Mouse (Mus musculus) fibroblast of lung, adult 2 months (primary cell): Measurements from ENCODE around the gene Rnf224.

Source experiments
- DNase-seq: peaks from one replicate; pipeline ENCODE4 v3.0.0-alpha.2; 2011; ENCODE audit warnings: low read depth

The Rnf224 gene

DNA sequence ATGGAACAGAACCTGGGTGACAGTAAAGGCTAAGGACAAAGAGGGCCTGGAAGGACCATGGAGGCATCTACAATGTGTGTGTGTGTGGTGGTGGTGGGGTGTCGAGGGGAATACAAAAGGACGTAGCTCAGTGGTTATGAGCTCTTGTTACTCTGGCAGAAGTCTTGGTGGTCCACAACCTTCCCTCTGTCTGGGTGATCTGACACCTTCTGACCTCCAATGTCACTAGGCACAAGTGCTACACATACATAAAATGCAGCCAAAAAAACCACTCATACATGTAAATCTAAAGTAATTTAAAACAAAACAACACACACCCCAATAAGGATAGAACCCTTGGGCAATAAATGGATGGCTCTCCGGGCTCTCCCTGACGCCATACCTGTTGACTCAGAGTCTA is 9.2 kb downstream of the Rnf224 start:
- DNase-seq, result no peak

DNA sequence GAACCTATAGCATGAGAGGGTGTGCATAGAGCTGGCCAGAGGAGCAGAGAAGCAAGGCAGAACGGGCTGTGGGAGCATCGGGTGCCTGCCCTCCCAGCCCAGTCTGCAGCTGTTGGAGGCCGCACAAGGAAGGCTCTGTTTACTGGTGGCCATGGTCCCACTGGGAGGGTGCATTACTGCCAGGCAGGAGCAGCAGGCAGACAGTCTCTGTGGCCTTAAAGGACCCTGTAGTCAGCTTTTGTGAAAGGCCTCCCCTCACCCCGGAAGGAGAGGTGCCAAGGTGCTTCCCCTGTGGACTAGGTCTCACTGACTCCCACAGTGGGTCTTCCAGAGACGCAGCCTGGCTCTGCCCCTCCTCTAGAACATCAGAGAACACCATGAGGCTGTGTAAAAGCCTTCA is 9.7 kb downstream of the Rnf224 start:
- no peak for DNase-seq

DNA sequence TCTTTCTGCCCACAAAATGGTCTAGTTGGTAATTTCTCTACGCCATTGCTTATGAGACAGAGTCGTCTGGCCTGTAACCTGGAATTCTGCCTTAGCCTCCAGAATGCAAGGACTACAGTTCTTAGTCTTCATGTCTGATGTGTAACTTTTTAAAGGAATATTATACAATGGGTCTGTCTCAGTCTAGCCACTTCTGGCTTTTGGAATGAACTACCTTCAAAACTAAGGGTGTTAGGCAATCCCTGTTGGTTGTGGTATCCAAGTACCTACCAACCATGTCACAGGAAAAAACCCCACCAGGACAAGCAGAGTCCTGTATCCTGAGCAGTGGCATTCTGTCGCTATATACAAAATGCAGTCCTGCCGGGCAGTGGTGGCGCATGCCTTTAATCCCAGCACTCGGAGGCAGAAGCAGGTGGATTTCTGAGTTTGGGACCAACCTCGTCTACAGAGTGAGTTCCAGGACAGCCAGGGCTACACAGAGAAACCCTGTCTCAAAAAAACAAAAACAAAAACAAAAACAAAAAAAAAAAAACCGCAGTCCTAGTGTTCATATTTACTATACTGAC is 10.7 kb downstream of the Rnf224 start:
- no peak for DNase-seq

DNA sequence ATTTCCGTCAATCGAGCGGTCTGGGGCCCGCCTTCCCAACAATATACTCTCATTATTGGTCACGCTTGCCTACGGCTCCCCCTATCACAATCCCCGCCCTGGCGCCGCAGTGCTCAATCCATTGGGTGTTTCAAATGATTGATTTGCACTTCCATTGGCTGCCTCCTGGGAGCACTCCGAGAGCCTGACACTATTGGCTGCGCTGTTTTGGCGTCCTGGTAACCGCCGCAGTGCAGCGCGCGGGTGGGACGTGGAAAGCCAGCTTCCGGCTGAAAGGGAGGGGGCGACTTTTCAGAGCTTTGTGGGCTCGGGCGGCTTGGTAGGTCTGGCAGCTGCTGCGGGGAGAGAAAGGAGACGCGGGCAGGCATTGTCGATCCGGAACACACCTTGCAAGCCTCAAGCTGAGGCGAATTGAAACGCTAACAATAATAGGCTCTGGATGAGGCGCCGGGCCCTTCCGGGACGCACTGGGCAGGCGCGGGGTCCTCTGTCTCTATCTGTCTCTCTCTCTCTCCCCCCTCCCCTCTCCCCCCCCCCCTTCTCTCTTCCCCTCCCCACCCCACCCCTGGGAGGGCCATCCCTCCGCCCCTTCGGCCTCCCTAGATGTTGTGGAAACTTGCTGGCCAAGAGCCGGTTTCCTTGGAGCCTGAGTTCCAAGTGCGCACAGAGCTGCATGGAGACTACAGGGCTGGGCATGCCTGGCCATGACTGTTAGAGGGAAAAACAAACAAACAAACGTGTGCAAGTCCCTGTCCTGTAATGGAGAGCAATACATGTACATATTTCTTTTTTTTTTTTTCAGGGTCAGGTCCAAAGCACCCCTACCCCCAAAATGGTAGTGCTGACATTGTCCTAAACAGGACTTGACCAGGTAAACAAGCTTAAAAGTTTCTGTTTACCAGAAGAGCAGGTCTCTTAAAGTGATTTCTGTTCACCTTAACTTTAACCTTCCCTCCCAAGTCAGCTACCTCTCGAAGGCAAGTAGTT is 11.5 kb downstream of the Rnf224 start:
- DNase-seq, result peak; percentile 99

DNA sequence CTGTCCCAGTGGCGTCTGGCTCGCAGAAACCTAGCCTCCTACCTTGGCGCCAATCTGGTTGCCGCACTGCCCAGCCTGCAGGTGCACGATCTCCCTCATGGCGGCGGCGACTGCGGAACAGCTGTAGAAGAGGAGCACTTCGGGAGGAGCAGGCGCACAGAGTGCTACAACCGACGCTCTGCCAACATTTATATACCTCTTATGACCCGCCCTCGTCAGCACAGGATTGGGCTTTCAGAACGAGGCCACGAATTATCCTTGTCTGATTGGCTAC is 12.2 kb downstream of the Rnf224 start, which contains the start of gene Tubb4b:
Gene Tubb4b (minus strand): TSS at position 211 of the 274 bp plus-strand sequence.
- no peak for DNase-seq

DNA sequence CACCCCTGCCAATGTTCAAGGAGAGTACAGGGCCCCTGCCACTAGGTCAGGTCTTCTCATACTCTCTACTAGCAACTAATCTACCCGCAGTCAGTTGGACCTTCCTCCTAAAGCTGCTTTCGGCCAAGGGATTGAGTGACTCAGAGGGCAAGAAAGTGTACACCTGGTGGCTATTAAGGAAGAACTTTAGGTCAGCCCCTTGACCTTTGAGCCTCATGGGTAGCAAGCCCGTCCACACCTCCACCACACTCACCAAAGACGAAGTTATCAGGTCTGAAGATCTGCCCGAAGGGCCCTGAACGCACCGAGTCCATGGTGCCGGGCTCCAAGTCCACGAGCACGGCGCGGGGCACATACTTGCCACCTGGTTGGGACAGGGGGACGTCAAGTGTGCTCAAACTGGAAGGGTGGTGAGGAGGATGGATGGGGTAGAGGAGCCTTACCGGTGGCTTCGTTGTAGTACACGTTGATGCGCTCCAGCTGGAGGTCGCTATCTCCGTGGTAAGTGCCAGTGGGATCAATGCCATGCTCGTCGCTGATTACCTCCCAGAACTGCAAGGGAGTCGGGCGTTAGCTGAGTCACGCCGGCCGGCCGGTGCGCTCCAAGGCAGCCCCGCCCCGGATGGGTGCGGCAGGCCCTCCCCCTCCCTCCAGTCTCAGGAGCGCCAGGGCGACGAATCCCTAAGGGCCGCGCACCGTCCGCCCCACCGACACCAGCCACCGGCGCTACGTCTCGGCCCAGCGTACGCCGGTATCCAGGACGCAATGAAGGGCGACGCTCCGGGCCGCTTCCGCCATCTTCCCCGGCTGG is 12.7 kb downstream of the Rnf224 start:
- DNase-seq, result peak; percentile 33

DNA sequence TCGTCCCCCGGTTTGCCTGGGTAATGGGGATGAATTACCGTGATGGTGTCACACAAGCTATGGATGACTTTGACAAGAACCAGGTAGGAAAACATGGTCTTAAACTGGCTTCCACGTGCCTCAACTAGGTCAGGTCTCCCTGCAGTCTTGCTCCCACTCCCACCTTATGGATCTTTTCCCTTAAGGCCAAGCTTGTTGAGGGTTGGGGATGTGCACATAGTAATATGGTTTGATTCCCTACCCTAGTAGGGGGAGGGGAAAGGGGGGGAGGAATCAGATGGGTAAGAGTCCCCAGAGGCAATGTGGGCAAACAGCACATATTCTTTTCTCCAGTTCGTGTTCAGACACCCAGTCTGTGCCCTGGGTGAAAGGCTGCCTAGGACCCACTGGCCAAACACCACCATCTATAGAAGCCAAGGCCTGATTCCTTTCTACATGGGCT is 15.2 kb downstream of the Rnf224 start:
- DNase-seq, result no peak

DNA sequence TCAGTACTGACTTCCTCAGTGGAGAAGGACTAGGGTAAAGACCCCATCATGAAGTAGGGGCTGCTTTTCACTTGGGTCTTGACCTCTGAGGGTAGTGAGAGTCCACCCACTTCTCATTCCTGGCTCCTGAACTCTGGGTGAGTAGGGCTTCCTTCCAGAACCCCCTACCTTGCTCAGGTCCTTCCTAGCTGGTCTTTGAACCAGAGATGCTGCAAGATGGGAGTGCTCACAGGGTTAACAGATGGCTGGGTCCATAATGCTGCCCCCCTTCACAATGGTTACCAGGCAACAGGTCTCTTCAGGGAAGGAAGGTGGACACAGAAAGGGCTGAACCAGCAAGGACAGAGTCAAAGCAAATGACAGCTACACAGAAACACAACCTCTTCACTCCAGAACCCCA is 18.1 kb downstream of the Rnf224 start, which contains the start of gene Fam166a:
Gene Fam166a (plus strand): TSS at position 301 of the 400 bp plus-strand sequence.
- no peak for DNase-seq

DNA sequence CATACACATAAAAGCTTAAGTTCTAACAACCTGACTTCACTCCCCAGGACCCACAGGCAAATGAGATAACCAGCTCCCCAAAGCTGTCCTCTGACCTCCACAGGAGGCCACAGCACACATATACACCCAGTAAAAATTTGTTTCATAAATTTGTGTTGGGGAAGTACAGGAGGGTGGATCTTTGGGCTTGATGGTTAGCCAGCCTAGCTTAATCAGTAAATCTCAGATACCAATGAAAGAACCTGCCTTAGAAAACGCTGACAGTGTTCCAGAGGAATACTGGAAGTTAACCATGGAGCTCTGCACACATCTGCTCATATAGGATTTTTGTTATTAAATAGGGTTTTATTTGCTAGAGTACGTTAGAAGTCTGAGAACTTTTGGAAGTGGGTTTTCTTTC is 18.9 kb downstream of the Rnf224 start:
- DNase-seq, result no peak

DNA sequence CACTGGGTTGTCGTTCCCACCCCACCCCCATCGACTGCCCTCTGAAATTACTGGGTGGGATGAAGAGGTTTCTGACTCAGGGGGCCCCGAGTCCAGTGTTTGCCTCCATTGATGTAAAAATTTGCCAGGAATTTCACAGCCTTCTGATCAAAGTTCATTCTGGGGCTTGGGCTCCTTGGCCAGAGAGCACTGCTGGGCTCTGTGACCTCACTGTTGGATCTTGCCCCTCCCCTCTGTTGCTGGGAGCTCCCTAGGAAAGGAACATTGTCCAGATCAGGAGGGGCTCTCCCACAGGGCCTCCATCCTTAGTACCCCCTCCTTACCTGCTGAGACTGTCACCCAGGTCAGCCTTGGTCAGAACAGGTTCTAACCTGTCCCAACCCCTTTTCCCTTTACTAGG is 22.1 kb downstream of the Rnf224 start, which contains the start of gene Stpg3:
Gene Stpg3 (minus strand): TSS at position 194 of the 400 bp plus-strand sequence.
- DNase-seq, result no peak

DNA sequence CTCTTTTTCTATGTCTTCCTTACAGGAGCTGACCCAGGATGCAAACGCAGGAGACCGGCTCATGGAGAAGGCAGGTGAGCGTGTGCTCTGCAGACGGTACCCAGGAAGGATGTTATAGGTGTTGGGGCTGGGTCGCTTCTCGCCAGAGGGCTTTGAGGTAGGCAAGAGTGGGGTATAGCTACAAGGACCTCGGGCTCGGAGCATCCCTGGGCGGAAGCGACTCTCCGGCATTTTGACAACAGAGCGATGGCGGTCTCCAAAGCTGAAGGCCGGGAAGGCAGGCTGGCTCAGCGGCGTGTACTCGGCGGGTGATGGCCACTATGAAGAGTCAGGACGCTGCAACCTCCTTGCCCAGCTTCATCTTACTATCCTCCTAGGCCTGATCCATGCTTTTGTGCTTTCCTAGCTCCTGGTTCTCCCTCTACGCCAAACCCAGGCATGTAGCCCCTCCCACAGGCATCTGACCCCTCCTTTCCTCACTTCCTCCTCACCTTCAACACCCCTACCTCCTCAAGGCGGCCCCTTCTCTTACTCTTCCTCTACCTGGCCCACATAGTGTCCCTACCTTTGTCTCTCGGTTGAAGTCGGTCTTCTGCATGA is 23.2 kb downstream of the Rnf224 start:
- DNase-seq, result no peak

DNA sequence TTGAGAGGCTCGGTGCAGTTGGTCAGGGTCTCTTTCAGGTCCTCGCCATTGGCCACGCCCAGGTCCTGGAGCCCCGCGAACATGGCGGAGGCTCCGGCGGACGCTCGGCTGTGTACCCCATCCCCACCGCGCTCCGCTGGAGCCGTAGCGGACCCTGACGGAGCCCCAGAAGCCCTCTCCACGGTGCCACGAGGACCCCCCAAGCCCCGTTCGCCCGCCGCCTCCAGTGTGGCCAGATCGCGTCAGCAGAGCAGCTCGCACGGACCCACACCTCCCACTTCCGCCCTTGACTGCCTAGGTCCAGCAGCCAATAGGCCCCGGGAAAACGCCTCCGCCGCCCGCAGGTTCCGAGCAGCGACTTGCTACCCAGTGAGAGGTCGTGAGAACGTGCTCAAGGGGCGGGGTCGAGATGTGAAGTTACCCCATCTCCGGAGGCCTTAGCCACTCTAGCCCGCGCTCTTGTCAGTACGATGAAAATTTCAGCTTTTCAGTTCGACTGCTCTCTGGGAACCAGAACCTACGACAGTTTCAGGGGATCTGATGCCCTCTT is 25.4 kb downstream of the Rnf224 start, which contains the start of gene Nelfb:
Gene Nelfb (minus strand): TSS at position 369 of the 550 bp plus-strand sequence.
- peak; percentile 83 for DNase-seq

DNA sequence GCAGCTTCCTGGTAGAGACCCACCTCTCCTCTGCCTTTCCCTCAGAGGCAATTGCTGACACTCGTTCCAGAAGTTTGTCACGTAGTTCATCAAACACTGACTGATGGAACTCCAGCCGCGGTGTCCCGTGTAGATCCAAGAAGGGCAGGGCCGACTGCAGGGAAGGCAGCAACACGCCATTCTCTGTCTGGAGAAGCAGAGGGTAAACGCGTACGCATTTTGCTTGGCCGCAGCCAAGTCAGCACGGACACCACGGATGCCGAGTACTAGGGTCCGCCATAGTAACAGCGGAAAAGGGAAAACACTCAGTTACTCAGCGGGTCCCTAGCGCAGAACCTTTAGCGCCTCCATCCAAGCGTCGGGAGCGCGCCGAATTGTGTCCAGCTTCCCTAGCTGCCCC is 25.9 kb downstream of the Rnf224 start:
- no peak for DNase-seq

DNA sequence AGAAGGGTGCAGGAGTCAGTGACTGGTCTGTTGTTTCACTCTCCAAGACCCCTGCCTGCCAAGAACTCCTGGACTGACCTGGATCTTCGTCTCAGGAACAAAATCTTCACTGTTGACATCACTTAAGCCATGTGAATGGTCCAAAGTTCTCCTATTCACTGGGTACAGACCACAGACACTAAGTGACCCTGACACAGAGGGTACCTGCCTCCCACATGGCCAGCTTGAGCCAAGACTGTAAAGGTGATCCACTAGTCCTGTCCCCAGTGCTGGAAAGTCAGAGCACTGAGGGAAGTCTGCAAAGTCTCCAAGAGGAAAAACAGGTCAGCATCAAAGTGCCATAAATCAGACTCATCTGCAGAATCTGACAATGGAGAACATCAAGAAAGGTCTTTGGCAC is 29.0 kb downstream of the Rnf224 start:
- no peak for DNase-seq

DNA sequence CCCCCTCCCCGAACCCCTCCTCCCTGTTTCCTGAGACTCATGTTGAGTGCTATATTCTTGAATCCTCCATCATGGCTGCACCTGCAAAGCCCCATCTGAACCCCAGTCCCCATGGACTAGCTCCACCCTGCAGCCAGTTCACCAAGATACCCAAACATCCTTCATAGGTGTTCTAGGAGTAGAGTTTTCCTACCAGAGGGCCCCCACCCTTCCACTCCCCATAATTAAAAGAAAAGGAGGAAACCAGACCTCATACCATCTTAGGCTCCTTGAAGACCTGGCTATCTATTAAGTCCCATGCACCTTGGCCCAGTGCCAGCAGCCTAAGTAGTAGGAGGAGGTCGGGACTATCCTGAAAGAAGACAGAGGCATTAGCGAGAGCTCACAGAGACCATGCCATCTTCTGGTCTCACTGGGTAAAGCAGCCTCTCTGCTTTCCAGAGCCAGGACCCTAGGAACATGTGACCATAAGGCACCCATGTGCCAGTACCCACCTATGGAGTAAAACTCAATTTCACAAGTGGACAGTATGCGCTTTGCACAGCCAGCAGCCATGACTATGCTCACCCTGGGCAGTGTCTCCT is 32.9 kb downstream of the Rnf224 start:
- DNase-seq, result no peak

DNA sequence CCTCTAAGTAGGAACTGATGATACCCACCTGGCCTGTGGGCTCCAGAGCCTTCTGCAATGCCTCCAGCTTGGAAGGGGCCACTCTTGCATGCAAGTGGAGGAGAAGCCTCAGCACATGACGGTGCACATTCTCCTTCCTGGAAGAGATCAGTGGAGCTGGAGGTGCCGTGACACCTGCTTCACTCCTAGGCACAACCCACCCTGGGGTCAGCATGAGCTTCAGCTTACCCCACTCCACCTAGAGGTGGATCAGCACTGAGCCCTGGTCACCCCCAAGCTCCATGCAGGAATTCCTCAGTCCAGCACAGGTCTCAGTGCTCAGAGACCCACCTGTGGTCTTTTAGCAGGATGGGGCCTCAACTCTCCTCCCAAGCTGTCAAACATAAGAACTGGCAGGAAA is 36.0 kb downstream of the Rnf224 start:
- no peak for DNase-seq

DNA sequence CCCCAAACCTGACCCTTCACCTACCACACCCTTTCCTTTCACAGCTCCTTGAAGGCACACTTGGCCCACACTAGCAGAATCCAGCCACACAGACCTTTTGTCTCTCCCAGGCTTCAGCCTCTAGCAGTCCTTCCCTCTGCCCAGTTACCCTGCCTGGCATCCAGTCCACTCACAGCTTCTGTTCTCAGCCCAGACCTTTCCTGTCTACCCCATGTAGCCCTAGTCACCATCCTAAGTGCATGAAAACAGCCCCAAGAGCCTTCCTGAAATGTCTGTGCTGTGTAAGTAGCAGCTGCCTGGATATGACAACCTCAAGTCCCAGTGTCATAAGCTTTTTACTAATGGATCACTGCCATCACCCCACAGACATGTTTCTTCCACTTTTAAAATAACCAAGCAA is 38.6 kb downstream of the Rnf224 start:
- DNase-seq, result no peak

DNA sequence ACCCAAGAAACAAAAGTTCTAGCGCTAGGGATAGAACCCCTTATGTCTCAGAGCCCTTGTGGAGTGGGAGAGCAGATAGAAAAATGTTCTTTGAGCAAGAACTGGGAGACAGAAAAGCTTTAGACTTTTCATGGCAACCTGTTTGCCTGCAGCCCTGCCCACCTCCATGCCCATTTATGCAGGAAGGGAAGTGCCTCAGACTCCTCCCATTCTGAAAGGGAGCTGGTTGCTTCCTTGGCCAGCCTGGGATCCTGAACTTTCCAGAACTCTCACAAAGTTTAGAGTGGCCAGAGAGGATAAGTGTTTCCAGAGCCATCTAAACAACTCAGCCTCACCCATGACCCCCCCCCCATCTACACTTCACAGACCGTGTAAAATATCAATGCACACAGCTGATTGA is 39.4 kb downstream of the Rnf224 start:
- DNase-seq, result no peak

DNA sequence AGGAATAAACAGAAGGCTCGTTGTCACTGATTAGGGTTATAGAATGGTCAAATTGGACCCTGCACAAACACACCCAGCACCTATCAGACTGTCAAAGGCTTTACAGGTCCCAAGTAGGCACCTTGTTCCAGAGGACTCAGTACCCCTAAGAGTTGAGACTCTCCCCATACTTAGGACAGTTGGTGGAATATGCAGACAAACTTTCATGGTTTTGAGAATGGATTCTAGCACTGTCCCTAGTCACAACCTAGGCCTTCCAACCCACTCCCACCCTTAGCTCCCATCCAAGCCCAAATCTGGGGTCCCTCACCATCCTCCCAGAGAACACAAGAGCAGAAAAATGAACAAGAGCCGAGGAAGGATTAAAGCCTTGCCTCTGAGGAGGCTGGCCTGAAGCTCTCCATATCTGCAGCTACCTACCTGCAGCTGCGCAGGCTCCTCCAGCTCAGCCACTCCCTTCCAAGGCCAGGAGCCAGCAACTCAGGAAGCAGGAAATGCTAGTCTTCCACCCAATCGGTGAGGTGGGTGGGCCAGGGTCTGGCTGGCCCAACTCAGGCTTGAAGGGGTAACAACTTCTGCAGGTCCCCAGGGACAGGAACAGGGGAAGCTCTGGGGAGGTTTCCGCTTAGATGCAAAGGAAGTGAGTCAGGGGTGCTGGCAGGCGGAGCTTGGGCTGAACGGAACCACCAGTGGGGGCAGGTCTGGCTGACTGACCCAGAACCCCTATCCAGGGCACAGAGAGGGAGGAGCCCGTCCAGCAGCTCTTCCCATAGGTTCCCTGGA is 40.2 kb downstream of the Rnf224 start, which contains the start of gene Tor4a:
Gene Tor4a (minus strand): TSS at position 715 of the 783 bp plus-strand sequence.
- peak; percentile 76 for DNase-seq
